Mouse (Mus musculus) liver, embryonic 15.5 days (tissue): ENCODE data around the gene Golgb1. TPM values are rescaled to one million over a fixed set of nuclear protein-coding genes. Genes with fewer than 3 reads are reported as not detected.
"Not testable (repeated sequence)": the region's sequence is repeated elsewhere in the genome, so short reads cannot be mapped to it uniquely, and the experiment has no call there.

Source experiments
- ATAC-seq: fragments of 200-750 bp; cut with Nextera tagmentation; 2 replicates; pipeline ENCODE4 v1.8.0; 2017; ENCODE audit warnings: moderate number of reproducible peaks, mild to moderate bottlenecking, moderate library complexity; ENCODE audit not compliant: insufficient read depth
- H3K27ac ChIP-seq: fragments of 300-500 bp; sonication (generic); replicated peaks from 2 replicates; pipeline ENCODE4 v1.5.1; 2015; ENCODE audit warnings: mild to moderate bottlenecking, inconsistent platforms
- H3K27me3 ChIP-seq: fragments of 300-500 bp; sonication (generic); 2 replicates; pipeline ENCODE4 v1.6.1; 2015; ENCODE audit warnings: mild to moderate bottlenecking, inconsistent platforms
- H3K36me3 ChIP-seq: fragments of 300-500 bp; sonication (generic); replicated peaks from 2 replicates; pipeline ENCODE4 v1.6.1; 2015; ENCODE audit warnings: moderate library complexity, mild to moderate bottlenecking, inconsistent platforms
- H3K4me1 ChIP-seq: fragments of 300-500 bp; sonication (generic); replicated peaks from 2 replicates; pipeline ENCODE4 v1.6.1; 2015; ENCODE audit warnings: inconsistent platforms
- H3K4me2 ChIP-seq: fragments of 300-500 bp; sonication (generic); 2 replicates; pipeline ENCODE4 v1.6.1; 2015; ENCODE audit warnings: moderate library complexity, mild to moderate bottlenecking, inconsistent platforms
- H3K4me3 ChIP-seq: fragments of 300-500 bp; sonication (generic); replicated peaks from 2 replicates; pipeline ENCODE4 v1.5.1; 2015; ENCODE audit warnings: mild to moderate bottlenecking, inconsistent platforms
- H3K9ac ChIP-seq: fragments of 300-500 bp; sonication (generic); 2 replicates; pipeline ENCODE4 v1.6.1; 2015; ENCODE audit warnings: moderate library complexity, mild to moderate bottlenecking, inconsistent platforms
- H3K9me3 ChIP-seq: fragments of 300-500 bp; sonication (generic); replicated peaks from 2 replicates; pipeline ENCODE4 v1.6.1; 2016; ENCODE audit warnings: inconsistent platforms
- WGBS: fragments of 180-500 bp; shearing (Covaris S2); methylation state at CpG from one replicate; pipeline ENCODE4 v1.1.7; 2015; ENCODE audit warnings: mixed read lengths; ENCODE audit not compliant: insufficient replicate concordance; 5-methylcytosine and 5-hydroxymethylcytosine counted together
- polyA plus RNA-seq: library from polyadenylated mRNA; unstranded; fragments of >200 nt; fragmentation: Nextera tagmentation; extraction: Ambion mirVana; gene quantifications from 2 replicates; pipeline ENCODE4 v1.2.1, GENCODE M21; 2015

Golgb1 gene
- polyA plus RNA-seq: 22.7 and 24.7 TPM in 2 replicates

DNA sequence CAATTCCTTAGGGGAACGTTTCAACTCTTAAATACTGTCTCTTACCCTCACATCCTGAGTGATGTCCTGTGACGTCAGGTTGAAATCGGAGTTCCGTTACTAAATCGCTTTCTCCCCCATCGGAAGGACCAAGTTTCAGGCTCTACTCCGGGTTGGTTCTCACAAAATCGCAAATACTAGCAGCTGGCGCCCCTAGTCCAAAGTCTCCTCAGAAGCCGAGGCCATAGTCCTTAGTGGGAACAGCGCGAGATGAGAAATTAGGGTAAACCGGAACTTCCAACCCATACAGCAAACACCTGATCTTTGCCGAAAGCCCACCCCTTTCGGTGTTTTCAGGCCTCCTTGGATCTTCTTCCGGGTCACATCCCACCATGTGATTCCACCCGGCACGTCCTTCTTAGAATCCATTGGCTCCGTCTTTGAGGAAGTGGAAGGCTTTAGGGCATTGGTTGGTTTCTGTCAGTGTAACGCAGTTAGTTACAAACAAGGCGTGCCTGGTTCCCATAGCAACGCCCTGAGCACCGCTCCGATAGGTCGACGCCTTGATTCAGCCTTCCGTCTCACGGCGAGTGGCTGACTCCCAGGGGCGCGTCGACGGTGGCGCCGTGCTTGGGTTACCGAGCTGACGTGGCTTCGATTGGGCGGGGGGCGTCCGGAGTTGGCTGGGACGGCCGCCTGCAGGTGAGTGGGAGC lies at the start of gene Golgb1, which contains the start of gene Eaf2:
Gene Golgb1, plus strand, starts transcription at position 558 of the 693 bp plus-strand sequence.
Gene Eaf2, minus strand, starts transcription at position 421 of the 693 bp plus-strand sequence.
- H3K27me3 ChIP-seq: no peaks in the 10 kb centered on the region
- peaks cover 8% of the 10 kb centered on the region; the same call in 1 of the 2 replicates for H3K36me3 ChIP-seq
- H3K9ac ChIP-seq: peak within 1 kb of the TSS; percentile 87
- WGBS: under 1% methylated on average over 43 of the region's 43 CpGs
- H3K4me2 ChIP-seq: peak within 1 kb of the TSS; percentile 85
- H3K4me1 ChIP-seq: peaks cover 25% of the 10 kb centered on the region
- ATAC-seq: peak; percentile 99
- H3K27ac ChIP-seq: peak within 1 kb of the TSS; percentile 87
- no peaks in the 10 kb centered on the region for H3K9me3 ChIP-seq
- peak within 1 kb of the TSS; percentile 89 for H3K4me3 ChIP-seq

DNA sequence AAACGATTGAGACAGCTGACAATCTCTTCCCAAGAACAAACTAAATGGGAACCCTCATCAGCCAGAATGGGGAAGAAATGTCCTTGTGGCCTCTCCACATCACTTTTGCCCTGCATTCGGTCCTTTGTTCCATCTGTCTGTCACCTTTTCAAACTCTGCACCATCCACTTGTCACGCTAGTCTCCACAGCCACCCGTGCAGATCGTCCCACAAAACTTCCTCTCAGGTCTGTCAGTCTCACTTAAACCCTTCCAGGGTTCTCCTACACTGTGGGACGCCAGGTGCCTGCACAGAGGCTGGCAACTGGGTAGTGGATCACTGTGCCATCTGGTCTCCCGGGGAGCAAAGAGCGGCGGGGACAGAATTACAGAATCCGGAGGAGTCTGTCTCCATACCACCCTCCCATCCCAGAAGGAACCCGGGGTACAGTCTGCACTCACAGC lies 47.3 kb upstream of the Golgb1 start:
- 4% methylated on average over 11 of the region's 11 CpGs for WGBS
- peak overlapping the region; percentile 93 for H3K4me2 ChIP-seq
- no peak overlapping the region for H3K27ac ChIP-seq
- peak; percentile 62 for ATAC-seq
- H3K36me3 ChIP-seq: no peaks in the 10 kb centered on the region
- H3K9me3 ChIP-seq: no peaks in the 10 kb centered on the region
- H3K4me1 ChIP-seq: peaks cover 15% of the 10 kb centered on the region
- peak overlapping the region; percentile 93 for H3K4me3 ChIP-seq
- H3K9ac ChIP-seq: peak overlapping the region; percentile 85
- peaks cover 12% of the 10 kb centered on the region; the same call in 1 of the 2 replicates for H3K27me3 ChIP-seq

- no peaks in the 10 kb centered on the region for H3K36me3 ChIP-seq
- peaks cover 12% of the 10 kb centered on the region; the same call in 1 of the 2 replicates for H3K27me3 ChIP-seq
- H3K4me2 ChIP-seq: peak within 1 kb of the TSS; percentile 93
- no peaks in the 10 kb centered on the region for H3K9me3 ChIP-seq
- peak; percentile 99 for ATAC-seq
- peak within 1 kb of the TSS; percentile 85 for H3K9ac ChIP-seq
- peaks cover 15% of the 10 kb centered on the region for H3K4me1 ChIP-seq
- WGBS: under 1% methylated on average over 64 of the region's 64 CpGs
- peak within 1 kb of the TSS; percentile 51; the same call in 1 of the 2 replicates for H3K27ac ChIP-seq
- peak within 1 kb of the TSS; percentile 93 for H3K4me3 ChIP-seq
Measured at GRCm38 (mm10) chr16:36828054-36828786, 46.7 kb upstream of the Golgb1 start, which contains the start of gene Iqcb1. Gene Iqcb1 (plus strand): TSS chr16:36828385.

GRCm38 (mm10) chr16:36828820-36829219 lies 46.1 kb upstream of the Golgb1 start:
- no peak for ATAC-seq
- 13% methylated on average over 11 of the region's 11 CpGs for WGBS
- Histone ChIP-seq H3K9me3 (no peaks in the 10 kb centered on the region), H3K9ac (peak overlapping the region; percentile 85), H3K4me1 (peaks cover 15% of the 10 kb centered on the region), H3K4me2 (peak overlapping the region; percentile 93), H3K4me3 (peak overlapping the region; percentile 93), H3K27me3 (peaks cover 12% of the 10 kb centered on the region; the same call in 1 of the 2 replicates), H3K36me3 (no peaks in the 10 kb centered on the region), H3K27ac (no peak overlapping the region)

DNA sequence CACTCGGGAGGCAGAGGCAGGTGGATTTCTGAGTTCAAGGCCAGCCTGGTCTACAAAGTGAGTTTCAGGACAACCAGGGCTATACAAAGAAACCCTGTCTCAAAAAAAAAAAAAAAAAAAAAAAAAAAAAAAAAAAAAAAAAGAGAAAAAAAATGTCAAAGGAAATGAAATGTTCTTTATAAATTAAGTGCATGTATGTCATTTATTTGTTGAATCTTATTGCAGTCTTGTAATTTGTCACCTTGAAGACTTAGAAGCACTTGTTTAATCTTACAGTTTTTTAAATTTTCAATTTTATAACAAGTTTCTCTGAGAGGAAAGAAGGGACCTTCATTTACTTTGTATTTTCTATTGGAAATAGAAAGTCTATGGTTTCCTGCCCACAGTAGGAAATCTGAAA lies 28.0 kb upstream of the Golgb1 start:
- not testable (repeated sequence) for H3K4me2 ChIP-seq, H3K27me3 ChIP-seq, ATAC-seq, H3K4me1 ChIP-seq, H3K27ac ChIP-seq, H3K36me3 ChIP-seq, H3K4me3 ChIP-seq, H3K9me3 ChIP-seq, H3K9ac ChIP-seq
- 83% methylated on average over 1 of the region's 1 CpGs for WGBS

DNA sequence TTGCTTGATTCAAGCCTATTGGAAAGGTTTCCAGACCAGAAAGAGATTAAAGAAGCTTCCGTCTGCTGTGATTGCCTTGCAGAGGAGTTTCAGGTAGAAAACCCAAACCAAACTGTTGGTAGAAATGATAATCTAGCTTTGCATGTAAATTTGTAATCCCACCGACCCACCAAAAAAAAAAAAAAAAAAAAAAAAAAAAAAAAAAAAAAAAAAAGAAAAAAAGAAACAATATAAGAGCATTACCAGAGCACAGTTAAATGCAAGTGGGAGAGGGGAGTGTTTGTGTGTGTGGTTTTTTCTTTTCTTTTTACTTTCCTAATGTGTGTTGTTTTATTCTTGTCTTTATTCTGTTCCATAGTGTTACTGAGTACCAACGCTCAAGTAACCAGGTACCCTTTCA lies 23.7 kb upstream of the Golgb1 start:
- Histone ChIP-seq H3K9me3 (no peaks in the 10 kb centered on the region), H3K4me1 (no peaks in the 10 kb centered on the region), H3K27ac (no peak overlapping the region), H3K9ac (no peak overlapping the region), H3K4me2 (no peak overlapping the region), H3K36me3 (0 out of 2 replicates have a peak, but pooled peaks cover 6% of the 10 kb centered on the region), H3K4me3 (no peak overlapping the region), H3K27me3 (no peaks in the 10 kb centered on the region)
- no peak for ATAC-seq
- WGBS: 69% methylated on average over 3 of the region's 3 CpGs

- no peak for ATAC-seq
- no peaks in the 10 kb centered on the region for H3K4me1 ChIP-seq
- H3K4me2 ChIP-seq: no peak overlapping the region
- WGBS: 65% methylated on average over 3 of the region's 3 CpGs
- H3K27me3 ChIP-seq: no peaks in the 10 kb centered on the region
- no peak overlapping the region for H3K4me3 ChIP-seq
- H3K9ac ChIP-seq: no peak overlapping the region
- H3K9me3 ChIP-seq: no peaks in the 10 kb centered on the region
- H3K27ac ChIP-seq: no peak overlapping the region
- H3K36me3 ChIP-seq: 0 out of 2 replicates have a peak, but pooled peaks cover 7% of the 10 kb centered on the region
Measured at GRCm38 (mm10) chr16:36863585-36863984, 11.4 kb upstream of the Golgb1 start.

GRCm38 (mm10) chr16:36869442-36869841 lies 5.5 kb upstream of the Golgb1 start:
- Histone ChIP-seq H3K4me2 (no peak overlapping the region), H3K27ac (no peak overlapping the region), H3K36me3 (peaks cover 18% of the 10 kb centered on the region; the same call in 1 of the 2 replicates), H3K4me1 (peaks cover 7% of the 10 kb centered on the region), H3K4me3 (no peak overlapping the region), H3K9me3 (no peaks in the 10 kb centered on the region), H3K9ac (no peak overlapping the region), H3K27me3 (no peaks in the 10 kb centered on the region)
- 81% methylated on average over 2 of the region's 2 CpGs for WGBS
- no peak for ATAC-seq

- Histone ChIP-seq H3K36me3 (peaks cover 8% of the 10 kb centered on the region; the same call in 1 of the 2 replicates), H3K27me3 (no peaks in the 10 kb centered on the region), H3K27ac (peak overlapping the region; percentile 83), H3K4me3 (peak overlapping the region; percentile 89), H3K4me2 (peak overlapping the region; percentile 85), H3K4me1 (peaks cover 25% of the 10 kb centered on the region), H3K9me3 (no peaks in the 10 kb centered on the region), H3K9ac (peak overlapping the region; percentile 87)
- WGBS: under 1% methylated on average over 48 of the region's 48 CpGs
- ATAC-seq: peak; percentile 72
Measured at GRCm38 (mm10) chr16:36875276-36875851, 424 bp downstream of the Golgb1 start.

- H3K27me3 ChIP-seq: no peaks in the 10 kb centered on the region
- 67% methylated on average over 5 of the region's 5 CpGs for WGBS
- H3K4me1 ChIP-seq: peaks cover 31% of the 10 kb centered on the region
- H3K4me3 ChIP-seq: no peak overlapping the region
- H3K9me3 ChIP-seq: no peaks in the 10 kb centered on the region
- H3K27ac ChIP-seq: no peak overlapping the region
- H3K9ac ChIP-seq: no peak overlapping the region
- ATAC-seq: no peak
- H3K4me2 ChIP-seq: no peak overlapping the region
- H3K36me3 ChIP-seq: peaks cover under 1% of the 10 kb centered on the region; the same call in 1 of the 2 replicates
Measured at GRCm38 (mm10) chr16:36877316-36877715, 2.4 kb downstream of the Golgb1 start.
